Mouse (Mus musculus): ENCODE measurements around the gene Sgsm2.

Gene Sgsm2

DNA sequence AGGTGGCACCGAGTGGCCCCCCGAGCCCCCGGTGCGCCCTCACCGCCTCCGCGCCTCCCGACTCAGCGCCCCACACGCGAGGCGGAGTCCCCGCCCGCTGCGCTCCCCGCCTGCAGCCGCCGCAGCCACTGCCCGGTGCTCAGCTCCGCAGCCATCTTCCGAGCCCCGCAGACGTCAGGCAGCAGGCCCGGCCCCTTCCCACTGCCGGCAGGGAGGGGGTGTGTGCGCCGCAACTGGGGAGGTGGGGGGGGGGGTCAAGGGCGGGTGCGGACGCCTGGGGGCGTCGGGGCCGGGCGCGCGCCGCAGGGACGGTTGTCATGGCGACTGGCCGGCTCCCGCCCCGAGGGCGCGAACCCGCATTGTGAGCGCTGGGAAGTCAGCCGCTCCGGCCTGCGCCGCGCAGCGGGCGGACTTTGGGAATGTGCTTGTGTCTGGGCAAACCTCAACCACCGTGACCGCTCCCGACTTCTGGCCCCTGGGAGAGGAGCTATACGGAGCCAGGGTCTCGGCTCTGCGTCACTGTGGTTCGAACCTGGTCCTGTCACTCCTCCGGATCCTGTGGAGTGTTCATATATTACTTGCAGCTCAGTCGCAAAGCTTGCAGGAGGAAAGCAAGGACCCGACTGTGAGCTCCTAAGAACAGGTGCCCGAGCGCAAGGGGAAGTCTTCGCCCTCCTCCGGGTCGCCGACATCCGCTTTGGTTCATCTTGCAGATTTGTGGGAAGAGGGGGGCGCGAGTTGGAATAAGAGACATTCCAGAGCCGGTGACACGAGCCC is at the start of gene Sgsm2:
Gene Sgsm2, minus strand, starts transcription at position 160 of the 777 bp plus-strand sequence.
- DNase-seq = peak; percentile 78 to 88

DNA sequence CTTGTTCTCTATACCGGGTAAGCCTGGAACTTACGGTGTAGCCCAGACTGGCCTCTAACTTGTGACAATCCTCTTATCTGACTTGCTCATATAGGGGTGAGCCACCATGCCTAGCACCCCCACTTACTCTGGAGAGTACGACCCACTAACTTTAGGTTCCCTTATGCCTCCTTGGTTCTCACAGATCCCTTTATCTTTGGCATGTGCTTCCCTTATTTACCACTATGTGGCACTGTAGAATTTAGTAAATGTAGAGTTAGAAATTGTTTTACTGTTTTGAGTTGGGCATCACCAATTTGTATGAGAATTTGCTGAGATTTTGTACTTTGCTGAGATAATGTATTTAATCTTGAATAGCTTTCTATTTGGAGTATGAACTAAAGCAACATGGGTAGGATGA is 49.5 kb upstream of the Sgsm2 start:
- DNase-seq = no peak

DNA sequence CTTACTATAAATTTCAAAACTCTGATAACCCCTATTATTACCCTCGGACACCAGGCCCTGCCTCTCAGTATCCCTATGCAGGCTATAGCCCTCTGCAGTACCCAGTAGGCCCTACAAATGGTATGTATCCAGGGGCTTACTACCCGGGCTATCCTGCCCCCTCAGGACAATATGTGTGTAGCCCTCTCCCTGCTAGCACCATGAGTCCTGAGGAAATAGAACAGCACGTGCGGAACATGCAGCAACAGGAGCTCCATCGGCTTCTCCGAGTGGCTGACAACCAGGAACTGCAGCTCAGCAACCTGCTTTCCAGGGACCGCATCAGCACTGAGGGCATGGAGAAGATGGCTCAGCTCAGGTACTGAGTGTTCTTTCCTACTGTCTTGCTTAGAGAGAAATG is 33.5 kb upstream of the Sgsm2 start:
- DNase-seq = no peak

DNA sequence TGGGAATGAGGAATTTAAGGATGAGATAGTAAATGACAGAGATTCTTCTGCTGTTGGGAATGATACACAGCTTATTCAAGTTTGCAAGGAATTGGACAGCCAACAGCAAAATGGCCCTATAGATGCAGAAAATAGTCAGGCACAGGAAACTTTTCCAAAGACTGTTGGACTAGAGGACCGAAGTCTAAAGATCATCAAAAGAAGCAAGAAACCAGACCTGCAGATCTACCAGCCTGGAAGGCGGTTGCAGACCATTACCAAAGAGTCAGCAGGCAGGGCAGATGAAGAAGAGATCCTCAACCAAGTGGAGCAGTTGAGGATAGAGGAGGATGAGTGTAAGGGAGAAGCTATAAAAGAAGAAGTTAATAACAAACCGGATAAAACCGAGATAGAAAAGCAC is 32.3 kb upstream of the Sgsm2 start:
- DNase-seq = no peak

DNA sequence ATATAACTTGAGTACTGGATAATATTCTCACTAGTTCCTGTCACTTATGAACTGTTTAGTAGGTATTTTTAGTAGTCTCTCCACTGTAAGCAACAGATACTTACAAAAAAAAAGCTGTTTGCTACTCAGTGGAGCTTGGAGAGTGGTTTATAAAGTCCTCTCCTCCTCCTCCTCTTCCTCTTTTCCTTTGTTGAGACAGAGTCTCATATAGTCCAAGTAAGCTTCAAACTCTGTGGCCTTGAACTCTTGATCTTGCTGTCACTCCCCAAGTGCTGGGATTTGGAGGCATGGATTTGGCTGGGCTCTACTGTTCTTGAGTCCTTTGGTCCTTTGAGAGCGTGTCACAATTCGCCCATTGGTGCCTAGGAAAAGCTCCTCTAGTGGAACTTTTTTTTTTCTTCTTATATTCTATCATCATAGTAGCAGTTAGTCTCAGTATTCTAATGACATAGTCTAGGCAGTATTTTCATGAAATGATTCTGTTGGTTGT is 30.4 kb upstream of the Sgsm2 start:
- DNase-seq = no peak

DNA sequence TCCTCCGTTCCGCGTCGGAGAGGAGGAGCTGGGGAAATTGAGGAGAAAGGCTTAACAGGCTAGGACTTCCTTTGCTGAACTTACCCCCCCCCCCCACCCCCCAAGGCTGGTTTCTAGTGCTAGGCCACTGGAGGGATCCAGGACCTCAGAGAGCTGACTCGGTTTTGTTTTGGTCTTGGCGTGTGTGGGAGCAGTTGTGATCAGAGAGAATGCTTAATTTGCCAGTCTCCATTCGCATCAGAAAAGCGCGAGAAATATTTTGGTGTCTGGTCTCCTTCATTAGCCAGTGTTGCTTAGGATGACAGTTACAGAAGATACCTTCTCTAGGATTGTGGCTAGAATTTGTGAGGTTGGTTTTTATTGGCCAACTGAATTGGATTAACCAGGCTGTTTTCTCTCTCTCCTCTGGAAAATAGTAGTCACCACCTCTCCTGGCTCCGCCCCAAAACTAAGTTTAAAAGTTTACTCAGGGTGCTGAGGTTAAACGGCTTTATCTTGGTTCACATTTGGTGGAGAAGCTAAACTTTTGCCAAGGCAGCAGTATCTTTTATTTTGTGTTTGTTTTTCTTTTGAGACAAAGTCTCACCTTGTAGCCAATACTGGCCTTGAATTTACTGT is 29.6 kb upstream of the Sgsm2 start:
- DNase-seq = no peak

DNA sequence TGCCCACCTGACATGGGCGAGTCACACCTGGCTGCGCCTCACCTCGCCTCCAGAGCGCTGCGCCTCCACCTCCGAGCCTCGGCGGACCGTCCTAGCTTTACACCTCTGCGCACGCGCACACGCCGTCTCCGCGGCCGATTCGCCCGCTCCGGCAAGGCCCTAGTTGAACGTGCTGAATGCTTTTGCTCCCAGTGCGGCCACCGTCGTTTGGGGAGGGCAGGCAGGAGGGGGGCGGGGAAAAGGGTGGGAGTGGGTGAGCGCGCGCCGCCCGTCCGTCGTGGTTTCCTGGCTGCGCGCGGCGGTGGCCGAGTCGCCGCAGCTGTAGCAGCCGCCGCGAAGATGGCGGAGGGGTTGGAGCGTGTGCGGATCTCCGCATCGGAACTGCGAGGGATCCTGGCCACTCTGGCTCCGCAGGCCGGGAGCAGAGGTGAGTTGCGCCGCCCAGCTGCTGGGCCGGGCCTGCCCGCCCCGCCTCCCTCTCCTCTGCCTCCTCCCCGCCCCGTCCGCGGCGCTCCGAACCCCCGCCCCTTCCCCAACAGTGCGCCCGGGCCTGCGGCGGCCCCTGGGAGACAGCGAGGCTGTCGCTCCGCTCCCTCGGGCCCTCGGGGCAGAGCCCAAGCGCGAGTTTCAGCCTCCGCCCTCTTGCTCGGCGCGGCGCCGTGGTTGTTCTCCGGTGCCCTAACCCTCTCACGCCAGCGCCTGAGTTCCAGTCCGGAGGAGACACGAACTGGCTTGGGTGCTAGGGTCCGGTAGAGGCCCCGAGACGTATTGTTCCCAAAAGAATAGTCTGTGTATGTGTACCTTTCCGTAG is 28.9 kb upstream of the Sgsm2 start, which contains the start of the genes Smg6 and Srr:
Gene Smg6, plus strand, starts transcription at position 247 of the 811 bp plus-strand sequence.
Gene Srr, minus strand, starts transcription at position 372 of the 811 bp plus-strand sequence.
- DNase-seq = peak; percentile 97 to 98

DNA sequence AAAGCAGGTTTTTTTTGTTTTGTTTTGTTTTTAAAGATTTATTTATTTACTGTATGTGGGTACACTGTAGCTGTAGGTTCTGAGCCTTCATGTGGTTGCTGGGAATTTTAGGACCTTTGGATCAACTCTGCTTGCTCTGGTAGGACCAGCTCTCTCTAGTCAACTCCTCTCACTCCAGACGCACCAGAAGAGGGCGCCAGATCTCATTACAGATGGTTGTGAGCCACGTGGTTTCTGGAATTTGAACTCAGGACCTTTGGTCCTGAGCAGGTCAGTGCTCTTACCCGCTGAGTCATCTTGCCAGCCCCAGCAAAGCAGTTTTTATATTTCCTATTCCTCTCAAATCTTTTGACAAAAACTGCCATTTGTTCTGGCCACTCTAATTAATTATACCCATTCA is 27.3 kb upstream of the Sgsm2 start:
- peak; percentile 66 to 77 for DNase-seq

DNA sequence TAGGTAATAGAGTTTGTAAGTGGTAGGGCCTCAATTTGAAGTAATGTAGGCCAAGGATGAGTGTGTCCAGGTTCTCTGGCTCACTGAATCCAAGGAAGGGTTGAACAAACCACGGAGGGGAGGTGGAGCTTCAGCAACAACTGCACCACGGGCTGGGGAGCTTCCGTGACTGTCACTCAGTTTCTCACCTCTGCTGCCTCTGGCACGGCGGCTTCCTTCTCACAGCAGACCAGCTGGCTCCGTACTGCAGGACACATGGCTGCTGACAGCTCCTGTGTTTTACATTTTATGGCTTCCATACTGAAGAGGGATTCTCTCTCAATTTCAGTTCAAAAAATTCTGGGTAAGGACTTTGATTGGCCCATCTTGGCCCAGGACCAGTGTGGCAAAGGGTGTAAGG is 22.4 kb upstream of the Sgsm2 start:
- no peak for DNase-seq

DNA sequence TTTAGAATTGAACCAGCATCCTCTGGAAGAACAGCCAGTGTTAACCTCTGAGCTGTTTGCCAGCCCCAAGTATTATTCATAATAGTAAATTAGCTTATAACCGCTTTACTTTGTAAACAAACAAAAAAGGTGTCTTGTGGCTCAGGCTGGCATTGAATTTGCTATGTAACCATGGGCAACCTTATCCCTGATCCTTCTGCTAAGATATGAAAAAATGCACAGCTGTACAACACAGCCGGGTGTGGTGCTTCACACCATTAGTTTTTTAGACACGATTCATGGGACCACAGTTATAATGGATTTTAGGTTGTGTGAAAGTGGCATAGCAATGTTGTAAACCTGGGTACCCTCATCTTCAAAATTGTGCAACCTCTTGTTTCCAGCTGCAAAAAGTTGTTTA is 15.6 kb upstream of the Sgsm2 start:
- DNase-seq = no peak

DNA sequence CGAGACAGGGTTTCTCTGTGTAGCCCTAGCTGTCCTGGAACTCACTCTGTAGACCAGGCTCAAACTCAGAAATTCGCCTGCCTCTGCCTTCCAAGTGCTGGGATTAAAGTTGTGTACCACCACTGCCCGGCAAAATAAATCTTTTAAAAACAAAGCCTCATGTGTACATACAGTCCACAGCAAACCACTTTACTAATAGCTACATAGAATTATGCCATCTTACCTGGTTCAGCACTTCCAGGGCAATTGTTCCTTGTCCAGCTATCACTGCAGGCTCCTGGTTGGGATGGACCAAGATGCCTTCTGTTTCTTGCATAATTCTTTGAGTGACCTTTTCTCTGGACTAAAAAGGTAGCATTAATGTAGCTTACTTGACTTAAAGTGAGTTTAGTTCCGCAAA is 13.1 kb upstream of the Sgsm2 start:
- no peak for DNase-seq

DNA sequence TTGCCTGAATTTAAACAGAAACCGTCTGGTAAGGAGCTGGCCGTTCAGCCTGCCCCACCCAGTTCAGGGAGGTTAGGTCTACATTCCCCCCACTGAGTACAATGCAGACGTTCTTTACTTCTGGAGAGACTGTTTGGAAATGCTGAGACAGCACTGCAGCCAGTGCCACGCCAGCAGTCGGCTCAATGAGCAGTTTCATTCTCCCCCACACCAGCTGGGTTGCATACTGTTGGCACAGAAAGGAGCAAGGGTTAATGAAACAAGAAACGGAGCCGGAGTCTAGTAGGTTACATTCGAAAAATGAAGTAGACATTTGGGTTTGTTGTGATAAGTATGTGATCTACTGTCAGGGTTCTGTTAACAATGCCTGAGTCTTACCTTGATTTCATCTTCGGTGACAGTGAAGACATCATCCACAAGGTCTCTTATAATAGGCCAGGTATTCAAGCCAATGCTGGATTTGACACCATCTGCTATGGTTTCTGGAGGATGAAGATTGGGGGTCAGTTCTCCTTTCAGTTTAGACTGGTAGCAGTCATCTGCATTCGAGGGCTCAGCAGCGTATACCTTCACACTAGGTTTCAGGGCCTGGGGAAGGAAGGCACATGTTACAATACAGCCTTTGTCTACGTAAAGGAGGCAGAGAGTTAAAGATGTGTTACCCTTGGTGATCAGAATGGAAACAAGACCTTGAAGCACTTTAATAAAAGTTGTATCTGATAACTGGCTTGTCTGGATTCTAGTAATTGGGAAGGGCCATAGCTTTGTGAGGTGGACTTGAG is 11.9 kb upstream of the Sgsm2 start:
- DNase-seq = peak; percentile 30 to 57

DNA sequence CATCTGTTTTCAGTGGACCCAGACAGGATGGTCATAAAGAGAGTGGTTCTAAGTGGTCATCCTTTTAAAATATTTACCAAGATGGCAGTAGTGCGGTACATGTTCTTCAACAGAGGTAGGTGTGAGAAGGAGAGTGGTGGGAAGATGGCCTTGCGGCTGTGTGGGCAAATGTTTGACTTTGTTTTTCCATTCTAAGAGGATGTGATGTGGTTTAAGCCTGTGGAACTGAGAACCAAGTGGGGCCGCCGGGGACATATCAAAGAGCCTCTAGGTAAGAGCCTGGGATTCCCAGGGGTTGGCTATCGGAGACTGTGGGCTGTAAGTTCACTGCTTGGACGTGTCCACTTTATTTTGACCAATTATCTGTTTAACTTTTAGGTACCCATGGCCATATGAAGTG is 11.0 kb upstream of the Sgsm2 start:
- DNase-seq = no peak

DNA sequence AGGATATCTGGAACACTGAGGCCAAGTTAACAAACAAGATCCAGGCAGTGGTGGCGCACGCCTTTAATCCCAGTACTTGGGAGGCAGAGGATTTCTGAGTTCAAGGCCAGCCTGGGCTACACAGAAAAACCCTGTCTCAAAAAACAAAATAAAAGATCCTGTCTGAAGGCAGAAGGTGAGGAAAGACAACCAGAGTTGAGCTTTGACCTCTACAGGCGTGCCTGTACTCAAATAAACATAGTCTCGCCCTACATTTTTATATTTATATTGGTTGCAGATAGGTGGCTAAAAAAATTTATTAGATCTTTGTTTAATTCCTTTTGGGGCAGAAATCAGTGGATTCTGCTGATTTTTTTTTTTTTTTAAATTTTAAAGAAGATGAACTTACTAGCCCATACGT is 5.6 kb upstream of the Sgsm2 start:
- DNase-seq = no peak

DNA sequence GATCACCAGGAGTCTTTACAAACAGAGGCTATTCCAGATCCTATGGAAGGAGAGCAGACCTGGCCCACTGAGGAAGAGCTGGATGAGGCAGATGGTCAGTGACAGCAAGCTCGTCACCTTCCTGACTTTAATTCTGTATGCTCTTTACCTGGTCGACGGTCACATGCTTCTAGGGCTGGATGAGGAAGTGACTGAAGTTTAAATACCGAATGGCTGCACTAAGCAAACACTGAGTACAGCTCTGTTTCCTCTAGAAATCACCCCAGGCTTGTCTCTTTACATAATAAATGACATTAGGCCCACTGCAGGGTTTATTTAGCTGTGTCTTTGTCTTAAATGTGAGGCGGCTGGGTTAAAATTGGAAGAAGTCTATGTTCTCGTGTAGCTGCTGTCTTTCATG is 4.7 kb upstream of the Sgsm2 start:
- DNase-seq = no peak

DNA sequence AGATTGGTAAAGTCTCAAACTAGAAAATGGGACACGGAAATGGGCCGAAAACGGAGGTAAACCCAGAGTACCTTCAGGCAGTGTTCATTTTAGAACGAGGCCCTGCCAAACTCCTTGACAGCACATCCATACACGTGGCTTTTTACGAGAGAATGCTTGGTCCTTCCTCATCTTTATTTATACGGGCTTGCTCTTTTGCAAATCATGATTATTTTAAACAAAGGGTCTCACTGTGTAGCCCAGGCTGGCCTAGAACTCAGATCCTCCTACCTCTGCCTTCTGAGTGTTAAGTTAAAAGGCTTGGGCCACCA is 1.6 kb upstream of the Sgsm2 start:
- DNase-seq = no peak

DNA sequence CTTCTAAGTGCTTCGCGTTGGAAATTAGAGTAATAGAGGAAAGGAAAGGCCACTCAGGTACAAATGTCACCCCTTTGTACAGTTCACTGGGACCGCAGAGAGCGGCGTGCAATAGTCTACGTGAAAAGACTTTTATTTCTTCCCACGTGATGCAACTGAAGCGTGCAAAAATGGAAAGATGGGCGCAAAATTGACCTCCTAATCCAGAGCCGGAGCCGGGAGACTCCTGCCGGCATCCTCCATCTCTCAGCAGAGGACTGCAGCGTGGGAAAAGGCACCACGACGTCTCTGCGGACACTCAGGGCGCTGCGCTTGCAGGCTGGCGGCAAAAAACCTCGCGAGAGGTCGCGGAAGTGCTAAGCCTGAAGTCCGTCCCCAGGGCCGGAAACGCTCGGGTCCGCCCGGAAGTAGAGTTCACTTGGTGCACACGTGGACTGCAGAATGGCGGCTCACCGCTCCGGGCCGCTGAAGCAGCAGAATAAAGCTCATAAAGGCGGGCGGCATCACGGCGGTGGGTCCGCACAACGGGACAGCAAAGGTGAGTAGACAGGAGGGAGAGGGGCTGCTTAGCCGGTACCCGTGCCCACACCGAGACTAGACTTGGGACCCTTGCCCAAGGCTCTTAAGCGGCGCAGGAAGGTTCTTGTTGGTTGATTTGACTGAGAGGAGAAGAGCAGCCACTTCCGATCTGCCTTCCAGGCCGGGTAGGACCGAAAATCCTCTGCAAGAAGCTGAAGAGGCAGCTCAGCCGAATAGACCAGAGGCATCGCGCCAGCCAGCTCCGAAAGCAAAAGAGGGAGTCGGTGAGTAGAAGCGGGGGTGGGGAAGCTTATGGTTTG is 1.0 kb upstream of the Sgsm2 start, which contains the start of gene Tsr1:
Gene Tsr1, plus strand, starts transcription at position 394 of the 839 bp plus-strand sequence.
- DNase-seq = peak; percentile 92 to 97

DNA sequence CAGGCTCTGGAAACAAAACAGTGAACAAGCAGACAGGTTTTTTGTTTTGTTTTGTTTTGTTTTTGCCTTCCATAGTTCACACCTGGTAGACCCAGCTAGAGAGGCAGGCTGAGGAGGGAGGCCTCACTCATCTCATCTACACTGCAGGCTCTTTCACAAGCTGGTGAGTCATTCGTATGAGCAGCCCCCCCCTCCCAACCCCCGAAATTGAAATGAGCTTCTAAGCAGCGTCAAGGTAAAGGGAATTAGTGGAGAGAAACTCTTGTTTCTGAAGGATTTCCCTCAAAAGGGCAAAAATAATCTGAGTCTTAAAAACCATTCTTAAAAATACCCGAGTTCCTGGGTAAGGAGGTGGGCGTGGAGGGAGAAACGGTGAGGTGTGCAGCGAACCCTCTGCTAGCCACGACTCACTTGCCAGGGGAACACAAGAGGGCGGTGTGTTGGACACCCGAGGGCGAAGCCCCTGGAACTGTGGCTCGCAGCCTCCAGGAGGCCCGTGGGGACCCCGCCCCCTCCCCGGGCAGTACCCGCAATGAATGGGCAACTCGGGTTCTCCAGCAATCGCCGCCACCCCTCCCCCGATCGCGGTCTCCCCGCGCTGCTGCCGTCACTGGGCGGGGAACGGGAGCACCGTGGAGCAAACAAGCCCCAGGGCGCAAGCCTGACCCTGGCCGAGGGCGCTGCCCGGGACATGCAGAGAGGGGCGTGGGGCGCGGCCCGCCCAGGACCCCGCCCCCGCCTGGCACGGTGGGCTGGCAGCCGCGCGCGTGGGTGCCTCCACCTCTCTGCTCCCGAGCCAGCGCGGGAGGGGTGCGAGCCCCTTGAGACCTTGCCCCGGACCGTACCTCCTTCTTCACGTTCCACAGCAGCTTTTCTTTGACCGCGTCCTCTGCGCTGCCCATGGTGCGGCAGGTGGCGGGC is 620 bp downstream of the Sgsm2 start:
- DNase-seq = peak; percentile 73 to 82

DNA sequence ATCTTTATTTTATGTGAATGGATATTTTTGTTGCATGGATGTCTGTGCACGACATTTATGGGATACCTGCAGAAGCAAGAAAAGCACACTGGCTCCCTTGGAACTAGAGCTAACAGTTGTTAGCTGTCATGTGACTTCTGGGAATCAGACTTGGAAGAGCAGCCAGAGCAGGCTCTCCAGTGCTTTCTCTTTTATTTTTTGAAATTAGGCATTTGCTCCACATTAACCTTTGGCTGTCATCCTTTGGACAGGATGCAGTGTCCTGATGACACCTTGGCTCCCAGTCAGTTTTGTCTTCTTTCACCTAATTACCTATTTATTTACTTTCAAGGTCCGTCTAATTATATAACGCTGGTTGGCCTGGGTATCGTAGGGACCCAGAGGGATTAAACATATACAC is 2.2 kb downstream of the Sgsm2 start:
- DNase-seq = no peak

DNA sequence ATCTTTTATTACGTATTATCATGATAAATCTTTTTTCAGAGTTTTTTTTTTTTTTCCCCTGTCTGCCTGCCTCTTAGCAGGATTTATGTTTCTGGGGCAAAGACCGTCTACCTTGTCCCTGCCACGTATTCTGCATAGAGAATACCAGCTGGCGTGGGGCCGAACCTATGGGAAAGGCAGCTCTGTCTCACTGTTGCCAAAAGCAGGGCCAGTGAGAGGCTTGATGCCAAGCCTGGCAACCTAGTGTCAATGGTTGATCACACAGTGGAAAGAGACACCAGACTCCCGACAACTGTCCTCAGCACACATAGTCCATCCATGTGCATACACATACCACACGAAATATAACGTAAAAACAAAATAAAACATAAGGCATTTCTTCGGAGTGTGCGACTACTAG is 13.8 kb downstream of the Sgsm2 start:
- no peak for DNase-seq

DNA sequence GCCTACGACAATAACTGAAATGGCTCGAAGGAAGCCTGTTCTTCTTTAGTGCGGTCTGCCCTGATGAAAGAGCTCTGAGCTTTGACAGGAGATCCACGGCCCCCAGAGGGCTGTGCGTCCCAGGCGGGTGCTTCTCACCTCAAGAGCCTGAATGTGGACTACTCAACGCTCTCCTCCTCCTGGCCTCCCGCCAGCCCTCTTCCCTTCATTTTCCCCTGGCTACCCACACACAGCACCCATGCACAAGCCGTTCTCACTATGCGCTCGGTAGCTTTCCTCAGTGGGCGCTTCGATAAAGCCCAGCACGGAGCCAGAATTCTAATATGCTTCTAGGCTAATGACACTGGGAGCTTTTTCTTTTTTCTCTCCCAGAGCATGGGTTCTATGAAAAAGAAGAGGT is 14.9 kb downstream of the Sgsm2 start:
- no peak for DNase-seq
